Mouse (Mus musculus) small intestine, adult 2 months (tissue): ENCODE data around the gene Rpl28. TPM values are rescaled to one million over a fixed set of nuclear protein-coding genes. Genes with fewer than 3 reads are reported as not detected.

ENCODE experiments used
- H3K27ac ChIP-seq: fragments of 200-500 bp; 2 replicates; pipeline ENCODE4 v1.5.1; 2012; ENCODE audit warnings: low read depth, low read length, control low read depth, inconsistent platforms; ENCODE audit not compliant: insufficient read depth
- H3K27me3 ChIP-seq: fragments of 200-500 bp; 2 replicates; pipeline ENCODE4 v1.6.1; 2012; ENCODE audit warnings: mild to moderate bottlenecking, moderate library complexity, low read length, inconsistent platforms; ENCODE audit not compliant: control insufficient read depth, insufficient read depth
- H3K36me3 ChIP-seq: fragments of 200-500 bp; 2 replicates; pipeline ENCODE4 v1.6.1; 2012; ENCODE audit warnings: mild to moderate bottlenecking, low read length, control low read depth, inconsistent platforms; ENCODE audit not compliant: control insufficient read depth, insufficient read depth
- H3K4me1 ChIP-seq: fragments of 200-500 bp; 2 replicates; pipeline ENCODE4 v1.6.1; 2012; ENCODE audit warnings: low read length, inconsistent platforms, mixed read lengths; ENCODE audit not compliant: control insufficient read depth, insufficient read depth, insufficient read length
- H3K4me3 ChIP-seq: fragments of 200-500 bp; 2 replicates; pipeline ENCODE4 v1.5.1; 2012; ENCODE audit warnings: low read depth, mild to moderate bottlenecking, control low read depth, inconsistent platforms, low read length, moderate library complexity
- CTCF ChIP-seq: fragments of 200-500 bp; IDR thresholded peaks from 2 replicates; pipeline ENCODE4 v1.5.1; 2012; ENCODE audit warnings: low read depth, mild to moderate bottlenecking, control low read depth, inconsistent platforms, low read length, moderate library complexity, mixed read lengths; ENCODE audit not compliant: insufficient replicate concordance, insufficient read length; ENCODE audit errors: extremely low read depth
- POLR2A ChIP-seq: fragments of 200-500 bp; IDR thresholded peaks from 2 replicates; pipeline ENCODE4 v1.6.1; 2012; ENCODE audit warnings: low read depth, mild to moderate bottlenecking, control low read depth, inconsistent platforms, low read length, moderate library complexity
- WGBS: fragments of 180-500 bp; shearing (Covaris S2); methylation state at CpG from one replicate; pipeline ENCODE4 v1.1.7; 2018; 5-methylcytosine and 5-hydroxymethylcytosine counted together
- polyA plus RNA-seq: library from polyadenylated mRNA; depleted of rRNA; stranded (reverse); fragments of >200 nt; gene quantifications from 2 replicates; pipeline ENCODE4 v1.2.3, GENCODE M21; 2012; rRNA removed

Gene Rpl28
- polyA plus RNA-seq, 1 experiment = 355 TPM

GRCm38 (mm10) chr7:4842077-4842476, 49.4 kb downstream of the Rpl28 start:
- Histone ChIP-seq H3K36me3 (no peaks in the 10 kb centered on the region), H3K4me3 (no peak overlapping the region), H3K4me1 (peaks cover 8% of the 10 kb centered on the region), H3K27ac (no peak overlapping the region), H3K27me3 (peaks cover 30% of the 10 kb centered on the region)
- WGBS = 61% methylated on average over 5 of the region's 5 CpGs
- no peak for TF ChIP-seq CTCF
- no peak for TF ChIP-seq POLR2A

- Histone ChIP-seq H3K27ac (no peak overlapping the region), H3K27me3 (peaks cover 30% of the 10 kb centered on the region), H3K4me1 (peaks cover 8% of the 10 kb centered on the region), H3K36me3 (no peaks in the 10 kb centered on the region), H3K4me3 (peak overlapping the region; percentile 35)
- 2% methylated on average over 16 of the region's 16 CpGs for whole genome bisulfite sequencing
- no peak for TF ChIP-seq CTCF
- TF ChIP-seq POLR2A = no peak
Observed at GRCm38 (mm10) chr7:4842634-4843131, 50.0 kb downstream of the Rpl28 start.

GRCm38 (mm10) chr7:4843604-4844244, 51.0 kb downstream of the Rpl28 start:
- TF ChIP-seq POLR2A = no peak
- TF ChIP-seq CTCF = no peak
- H3K36me3 ChIP-seq = no peaks in the 10 kb centered on the region
- H3K4me3 ChIP-seq = peak overlapping the region; percentile 19; the same call in 1 of the 2 replicates
- no peak overlapping the region for H3K27ac ChIP-seq
- peaks cover 30% of the 10 kb centered on the region for H3K27me3 ChIP-seq
- H3K4me1 ChIP-seq = peaks cover 8% of the 10 kb centered on the region
- 2% methylated on average over 34 of the region's 34 CpGs for WGBS

GRCm38 (mm10) chr7:4844245-4844916, 51.7 kb downstream of the Rpl28 start, which contains the start of gene Shisa7:
Gene Shisa7, minus strand, starts transcription at chr7:4844696.
- Histone ChIP-seq H3K27me3 (peaks cover 30% of the 10 kb centered on the region), H3K36me3 (no peaks in the 10 kb centered on the region), H3K27ac (no peak within 1 kb of the TSS), H3K4me1 (peaks cover 8% of the 10 kb centered on the region), H3K4me3 (peak within 1 kb of the TSS; percentile 19)
- TF ChIP-seq CTCF = no peak
- TF ChIP-seq POLR2A = no peak
- 4% methylated on average over 41 of the region's 41 CpGs for WGBS

Other genes with a start within 250 kb of the Rpl28 start
- gene Syt5, start 245.3 kb upstream of the Rpl28 start, polyA plus RNA-seq = 4.6 and 9.4 TPM in 2 replicates
- 52.0 and 151 TPM in 2 replicates for gene Ptprh, start 188.8 kb upstream of the Rpl28 start, polyA plus RNA-seq
- 65.5 and 261 TPM in 2 replicates for gene Tmem86b, start 161.5 kb upstream of the Rpl28 start, polyA plus RNA-seq
- 69.9 and 142 TPM in 2 replicates for gene Ppp6r1, start 133.9 kb upstream of the Rpl28 start, polyA plus RNA-seq
- gene Hspbp1, start 107.8 kb upstream of the Rpl28 start, polyA plus RNA-seq = 23.4 and 29.0 TPM in 2 replicates
- gene Brsk1, start 102.3 kb upstream of the Rpl28 start, polyA plus RNA-seq = 1.6 and 1.9 TPM in 2 replicates
- gene Tmem150b, start 67.6 kb upstream of the Rpl28 start, polyA plus RNA-seq = 44.4 and 122 TPM in 2 replicates
- 94.7 and 254 TPM in 2 replicates for gene Kmt5c, start 52.8 kb upstream of the Rpl28 start, polyA plus RNA-seq
- gene Cox6b2, start 39.8 kb upstream of the Rpl28 start, polyA plus RNA-seq = 5.7 and 45.8 TPM in 2 replicates
- not detected in 2 replicates for gene Fam71e2, start 21.6 kb upstream of the Rpl28 start, polyA plus RNA-seq
- gene Il11, start 10.0 kb upstream of the Rpl28 start, polyA plus RNA-seq = 0.25 and 0.32 TPM in 2 replicates
- not detected in 2 replicates for gene Tmem190, start 9.9 kb upstream of the Rpl28 start, polyA plus RNA-seq
- gene Tmem238, start 3.2 kb upstream of the Rpl28 start, polyA plus RNA-seq = 225 and 544 TPM in 2 replicates
- gene Ube2s, start 19.7 kb downstream of the Rpl28 start, polyA plus RNA-seq = 78.5 and 131 TPM in 2 replicates
- 0.48 and 0.83 TPM in 2 replicates for gene Shisa7, start 51.8 kb downstream of the Rpl28 start, polyA plus RNA-seq
- 12.4 and 18.9 TPM in 2 replicates for gene Isoc2b, start 77.4 kb downstream of the Rpl28 start, polyA plus RNA-seq
- gene Isoc2a, start 84.3 kb downstream of the Rpl28 start, polyA plus RNA-seq = 13.4 and 15.5 TPM in 2 replicates
- not detected in 2 replicates for gene Gm36210, start 113.6 kb downstream of the Rpl28 start, polyA plus RNA-seq
- gene Zfp628, start 122.3 kb downstream of the Rpl28 start, polyA plus RNA-seq = 15.7 and 41.4 TPM in 2 replicates
- gene Nat14, start 129.2 kb downstream of the Rpl28 start, polyA plus RNA-seq = 4.3 and 6.2 TPM in 2 replicates
- gene Ssc5d, start 132.9 kb downstream of the Rpl28 start, polyA plus RNA-seq = 3.3 and 4.5 TPM in 2 replicates
- 0.06 and 0.11 TPM in 2 replicates for gene Sbk2, start 171.5 kb downstream of the Rpl28 start, polyA plus RNA-seq
- gene Sbk3, start 178.3 kb downstream of the Rpl28 start, polyA plus RNA-seq = not detected in 2 replicates
- gene Zfp579, start 203.3 kb downstream of the Rpl28 start, polyA plus RNA-seq = 24.7 and 52.4 TPM in 2 replicates
- gene Zfp524, start 221.5 kb downstream of the Rpl28 start, polyA plus RNA-seq = 25.2 and 51.0 TPM in 2 replicates
- 14.5 and 31.4 TPM in 2 replicates for gene Fiz1, start 221.8 kb downstream of the Rpl28 start, polyA plus RNA-seq
- 0.35 TPM in 1 of 2 replicates, not detected in the other for gene Gm44973, start 222.6 kb downstream of the Rpl28 start, polyA plus RNA-seq
- gene Zfp865, start 227.5 kb downstream of the Rpl28 start, polyA plus RNA-seq = 20.0 and 37.3 TPM in 2 replicates
- gene Ccdc106, start 227.7 kb downstream of the Rpl28 start, polyA plus RNA-seq = 0.76 and 0.81 TPM in 2 replicates
- gene 4632433K11Rik, start 241.2 kb downstream of the Rpl28 start, polyA plus RNA-seq = not detected in 2 replicates
- gene Zfp784, start 245.6 kb downstream of the Rpl28 start, polyA plus RNA-seq = 3.2 and 7.7 TPM in 2 replicates